Mouse (Mus musculus) testis, adult 2 months (tissue): Measurements from ENCODE around the gene Zic1. TPM values are rescaled to one million over a fixed set of nuclear protein-coding genes. Genes with fewer than 3 reads are reported as not detected.

Experiments
- H3K27ac ChIP-seq: fragments of 200-500 bp; 2 replicates; pipeline ENCODE4 v1.5.1; 2012; ENCODE audit warnings: low read depth, low read length; ENCODE audit not compliant: control insufficient read depth, insufficient read depth
- H3K27me3 ChIP-seq: fragments of 200-500 bp; 2 replicates; pipeline ENCODE4 v1.6.1; 2012; ENCODE audit warnings: mild to moderate bottlenecking, low read length, moderate library complexity; ENCODE audit not compliant: control insufficient read depth, insufficient read depth
- H3K36me3 ChIP-seq: fragments of 200-500 bp; 2 replicates; pipeline ENCODE4 v1.6.1; 2012; ENCODE audit warnings: mild to moderate bottlenecking, low read length; ENCODE audit not compliant: control insufficient read depth, insufficient read depth
- H3K4me1 ChIP-seq: fragments of 200-500 bp; 2 replicates; pipeline ENCODE4 v1.6.1; 2012; ENCODE audit warnings: low read length; ENCODE audit not compliant: control insufficient read depth, insufficient read depth
- H3K4me3 ChIP-seq: fragments of 200-500 bp; 2 replicates; pipeline ENCODE4 v1.5.1; 2012; ENCODE audit warnings: low read depth, mild to moderate bottlenecking, low read length, moderate library complexity, mixed read lengths; ENCODE audit not compliant: control insufficient read depth
- CTCF ChIP-seq: fragments of 200-500 bp; IDR thresholded peaks from 2 replicates; pipeline ENCODE4 v1.5.1; 2012; ENCODE audit warnings: low read depth, mild to moderate bottlenecking, inconsistent platforms, low read length, moderate library complexity; ENCODE audit not compliant: control insufficient read depth, insufficient read depth, insufficient replicate concordance
- POLR2A ChIP-seq: fragments of 200-500 bp; IDR thresholded peaks from 2 replicates; pipeline ENCODE4 v1.6.1; 2012; ENCODE audit warnings: low read depth, mild to moderate bottlenecking, inconsistent platforms, low read length, moderate library complexity; ENCODE audit not compliant: control insufficient read depth
- polyA plus RNA-seq: library from polyadenylated mRNA; depleted of rRNA; stranded (reverse); fragments of >200 nt; gene quantifications from 2 replicates; pipeline ENCODE4 v1.2.3, GENCODE M21; 2012

Zic1 gene
- polyA plus RNA-seq, 1 experiment, result 0.86 TPM

DNA sequence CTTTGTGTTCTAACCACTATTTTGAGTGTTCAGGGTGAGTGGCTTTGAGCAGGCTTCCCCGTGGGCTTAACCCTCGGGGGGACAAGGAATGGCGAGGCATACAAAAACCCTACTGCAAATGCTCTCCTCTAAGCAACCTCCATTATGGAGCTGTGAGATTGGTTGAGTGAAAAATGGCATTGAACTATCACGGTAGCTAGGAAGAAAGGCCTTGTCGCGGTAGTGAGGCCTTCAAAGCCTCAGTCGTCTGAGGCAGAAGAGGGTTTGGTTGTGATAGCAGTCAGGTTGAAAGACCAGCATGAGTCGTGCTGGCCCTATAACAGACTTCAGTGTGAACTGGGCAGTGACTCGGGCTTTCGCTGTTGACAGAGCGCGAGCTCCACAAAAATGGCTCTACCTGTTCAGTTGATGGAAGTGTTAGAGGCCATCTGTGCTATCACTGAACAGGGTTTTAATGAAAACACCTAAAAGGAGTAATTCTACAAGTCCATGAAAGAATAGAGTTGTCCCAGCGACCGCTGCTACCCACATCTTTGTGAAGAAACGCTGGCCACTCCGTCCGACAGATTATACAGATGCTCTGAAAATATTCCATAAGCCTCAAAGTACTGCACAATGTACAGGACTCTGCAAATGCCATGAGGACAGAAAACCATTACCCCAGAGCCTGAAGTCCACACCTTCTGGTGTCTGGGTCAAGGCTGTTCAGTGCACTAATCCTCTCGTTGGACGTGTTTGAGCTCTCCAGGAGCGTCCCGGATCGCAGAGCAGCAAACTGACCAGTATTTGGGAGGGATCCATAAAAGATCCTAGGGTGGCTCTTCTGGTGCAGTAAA is 11.0 kb downstream of the Zic1 start:
- peak overlapping the region; percentile 16; the same call in 1 of the 2 replicates for H3K4me3 ChIP-seq
- no peaks in the 10 kb centered on the region for H3K36me3 ChIP-seq
- no peak overlapping the region for H3K27ac ChIP-seq
- no peaks in the 10 kb centered on the region; the same call in 1 of the 2 replicates for H3K27me3 ChIP-seq
- peaks cover 24% of the 10 kb centered on the region for H3K4me1 ChIP-seq
- no peak for TF ChIP-seq POLR2A

DNA sequence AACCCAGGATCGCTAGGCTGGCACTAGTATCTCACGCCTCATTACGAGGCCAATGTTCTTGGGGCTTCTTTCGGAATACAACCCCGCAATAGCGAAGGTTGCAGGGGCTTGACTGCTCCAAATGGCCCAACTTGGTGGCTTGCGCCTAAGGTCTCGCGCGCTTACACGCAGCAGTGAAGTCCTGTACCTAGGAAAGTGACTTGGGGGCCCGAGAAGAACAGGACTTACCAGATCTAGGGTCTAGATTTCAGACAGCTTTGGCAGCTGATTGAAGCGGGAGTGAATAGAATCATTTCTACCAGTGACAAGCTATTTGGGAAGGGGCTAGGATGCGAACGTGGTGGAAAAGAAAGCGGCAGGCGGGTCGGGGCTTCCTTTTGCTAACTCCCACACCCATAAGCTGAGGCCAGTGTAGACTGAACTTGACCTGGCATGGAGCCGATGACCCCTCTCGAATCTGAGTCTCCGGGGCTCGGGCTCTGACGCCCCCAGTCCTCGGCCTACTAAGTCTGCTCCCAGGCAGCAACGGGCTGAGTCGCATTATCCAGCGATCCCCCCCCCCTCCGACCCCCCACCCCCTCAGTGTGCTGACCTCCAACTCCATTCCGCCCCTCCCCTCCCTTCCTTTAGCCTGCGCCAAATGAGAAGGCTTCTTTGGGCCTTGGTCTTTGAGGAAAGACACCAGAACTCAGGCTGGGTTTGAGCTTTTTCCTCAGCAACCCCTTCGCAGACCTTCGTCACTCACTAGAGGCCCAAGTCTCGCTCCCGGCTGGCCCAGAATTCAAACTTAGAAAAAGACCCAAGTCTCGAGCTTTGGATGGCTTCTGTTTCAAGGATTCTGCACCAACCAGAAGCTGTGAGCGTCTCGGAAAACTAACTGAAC is 11.8 kb downstream of the Zic1 start:
- H3K4me1 ChIP-seq, result peaks cover 24% of the 10 kb centered on the region
- H3K36me3 ChIP-seq, result no peaks in the 10 kb centered on the region

DNA sequence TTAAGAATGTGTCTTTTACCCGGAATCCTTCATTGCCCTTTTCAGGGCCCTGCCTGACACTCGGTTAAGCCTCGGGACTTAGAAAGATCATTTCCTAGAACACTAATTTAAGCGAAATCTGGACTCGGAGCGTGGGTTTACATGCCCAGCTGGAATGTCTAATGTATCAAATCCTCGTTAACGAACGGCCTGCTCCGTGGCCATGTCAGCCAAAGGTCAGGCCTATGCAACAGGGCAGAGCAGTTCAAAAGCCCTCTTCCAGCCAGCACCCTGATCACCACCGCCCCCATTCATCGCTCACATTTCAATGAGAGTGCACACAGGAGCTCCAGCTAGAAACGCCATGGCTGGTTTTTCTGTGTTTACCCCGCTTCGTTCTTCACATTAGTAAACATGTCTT is 12.8 kb downstream of the Zic1 start:
- Histone ChIP-seq H3K36me3 (no peaks in the 10 kb centered on the region), H3K4me3 (no peak overlapping the region), H3K27ac (no peak overlapping the region), H3K27me3 (no peaks in the 10 kb centered on the region; the same call in 1 of the 2 replicates), H3K4me1 (peaks cover 24% of the 10 kb centered on the region)
- TF ChIP-seq POLR2A, result no peak
- no peak for TF ChIP-seq CTCF

More for the DNA sequence above, 11.8 kb downstream of the Zic1 start:
- H3K27me3 ChIP-seq, result no peaks in the 10 kb centered on the region; the same call in 1 of the 2 replicates
- H3K27ac ChIP-seq, result no peak overlapping the region
- H3K4me3 ChIP-seq, result no peak overlapping the region
- TF ChIP-seq CTCF (no peak), POLR2A (no peak)

DNA sequence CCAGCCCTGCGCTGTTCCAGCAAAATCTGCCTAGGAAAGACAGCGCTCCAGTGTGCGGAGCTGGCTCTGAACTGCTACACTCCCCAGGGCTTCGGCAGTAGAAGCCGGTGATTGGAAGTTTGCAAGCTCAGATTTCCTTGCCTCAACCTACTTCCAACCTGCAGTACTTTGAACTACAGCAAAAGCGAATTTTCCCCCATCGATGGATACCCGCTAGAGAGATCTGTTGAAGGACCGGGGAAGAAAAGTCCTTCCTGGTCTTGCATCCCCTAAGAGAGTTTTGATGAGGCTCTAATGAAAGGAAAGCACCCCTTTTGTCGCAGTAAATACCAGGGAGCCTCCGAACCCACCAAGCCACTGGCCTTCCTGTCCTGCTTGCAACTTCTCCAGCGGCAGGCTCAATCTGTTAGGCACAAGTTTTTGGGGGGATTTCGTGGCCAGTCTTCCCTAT is 13.6 kb downstream of the Zic1 start:
- no peak overlapping the region for H3K4me3 ChIP-seq
- H3K36me3 ChIP-seq, result no peaks in the 10 kb centered on the region
- no peak overlapping the region for H3K27ac ChIP-seq
- peaks cover 24% of the 10 kb centered on the region for H3K4me1 ChIP-seq
- H3K27me3 ChIP-seq, result no peaks in the 10 kb centered on the region; the same call in 1 of the 2 replicates
- TF ChIP-seq POLR2A (no peak), CTCF (no peak)

DNA sequence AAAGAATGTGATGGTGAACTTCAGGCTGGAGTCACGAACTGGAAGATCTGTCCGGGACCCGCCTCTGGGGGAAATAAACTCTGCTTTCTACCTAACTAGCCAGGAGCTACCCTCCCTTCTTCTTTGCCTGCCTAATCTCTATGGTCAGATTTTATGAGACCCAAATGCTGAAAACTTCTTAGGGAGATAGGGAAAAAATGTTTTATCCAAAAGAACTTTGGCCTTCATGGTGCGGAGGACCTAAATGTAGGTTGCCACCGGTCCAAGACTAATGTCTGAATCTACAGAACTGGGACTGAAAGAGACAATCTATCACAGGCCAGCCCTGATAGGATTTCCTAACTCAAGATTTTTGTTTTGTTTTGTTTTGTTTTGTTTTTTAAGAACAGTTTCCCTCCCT is 14.2 kb downstream of the Zic1 start:
- Histone ChIP-seq H3K27me3 (no peaks in the 10 kb centered on the region; the same call in 1 of the 2 replicates), H3K4me3 (peak overlapping the region; percentile 3; the same call in 1 of the 2 replicates), H3K4me1 (peaks cover 24% of the 10 kb centered on the region), H3K36me3 (no peaks in the 10 kb centered on the region), H3K27ac (no peak overlapping the region)
- TF ChIP-seq POLR2A (no peak), CTCF (no peak)

DNA sequence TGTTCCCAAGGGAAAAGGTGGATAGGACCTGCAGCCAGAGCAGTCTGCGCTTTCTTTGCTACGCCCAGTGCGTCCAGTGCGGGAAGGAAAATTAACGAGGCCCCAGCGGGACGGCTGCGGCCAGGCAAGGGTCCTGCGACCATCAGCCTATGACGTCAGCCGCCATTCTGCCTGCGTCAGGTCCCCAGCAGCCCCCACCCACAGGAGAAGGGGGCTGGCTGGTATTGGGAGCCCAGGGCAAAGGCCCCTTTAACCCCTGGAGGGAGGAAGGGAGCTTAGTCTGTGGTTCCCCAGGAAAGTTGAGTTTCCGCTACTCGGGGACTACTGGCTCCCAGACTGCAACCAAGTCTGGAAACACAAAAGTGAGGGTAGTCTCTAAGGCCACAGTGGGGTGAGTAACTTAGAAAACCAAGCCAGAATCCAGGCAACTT is 14.7 kb downstream of the Zic1 start:
- H3K4me3 ChIP-seq, result peak overlapping the region; percentile 49
- peaks cover 24% of the 10 kb centered on the region for H3K4me1 ChIP-seq
- no peak overlapping the region for H3K27ac ChIP-seq
- no peaks in the 10 kb centered on the region; the same call in 1 of the 2 replicates for H3K27me3 ChIP-seq
- no peaks in the 10 kb centered on the region for H3K36me3 ChIP-seq
- TF ChIP-seq POLR2A, result no peak
- TF ChIP-seq CTCF, result no peak
